ENCODE assay signal across 25 mouse cellular contexts in the genomic region with DNA sequence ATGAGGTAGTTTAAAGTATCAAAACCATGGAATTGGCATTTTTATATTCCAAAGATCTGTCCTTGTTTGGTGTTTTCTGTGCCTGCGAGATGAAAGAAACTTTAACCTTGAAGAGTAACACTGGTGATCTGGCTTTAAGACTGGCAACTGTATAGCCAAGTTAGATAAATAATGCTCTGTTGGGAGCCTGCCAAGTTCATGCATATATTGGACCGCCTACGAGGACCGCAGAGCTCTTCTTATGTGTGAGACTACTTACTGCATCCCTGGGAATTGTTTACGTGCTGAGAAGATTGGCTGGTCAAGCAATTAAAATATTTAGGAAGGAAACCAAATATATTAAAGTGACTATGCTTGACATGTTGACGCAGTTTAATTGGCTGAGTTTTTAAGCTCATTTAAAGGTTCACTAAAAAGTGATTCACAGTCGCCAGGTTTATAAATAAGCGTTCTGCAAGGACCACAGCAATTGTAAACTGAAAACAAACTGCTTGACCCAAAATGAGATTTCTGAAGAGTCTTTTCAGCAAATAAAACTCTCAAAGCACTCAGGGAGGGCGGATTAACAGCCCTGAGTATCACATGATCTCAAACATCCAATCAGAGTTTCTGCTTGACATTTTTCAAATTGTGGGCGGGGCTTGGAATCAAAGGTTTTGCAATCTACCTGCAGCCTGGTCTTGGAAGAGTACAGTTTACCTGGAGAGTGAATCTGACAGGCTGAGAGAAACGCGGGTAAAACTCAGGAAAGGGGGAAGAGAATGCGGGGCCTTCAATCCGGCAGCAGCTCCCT. TPM values are rescaled to one million over a fixed set of nuclear protein-coding genes. Genes with fewer than 3 reads are reported as not detected.
DNase-seq lines count a peak whose midpoint lies in the region; ATAC-seq and TF ChIP-seq lines count a peak whose summit lies in the region.
"Had no signal": no experiment of that assay in that cellular context is flagged by ENCODE, and none has a peak within 500 bp of the region (broad histone marks: within the 10 kb centered on the region; RNA-seq: fewer than 3 reads in every experiment).

No protein-coding gene starts in this region.

- peaks cover 12% of the 10 kb centered on the region for H3K4me1 ChIP-seq in midbrain, embryonic 11.5 days (ENCODE audit: control insufficient read depth, insufficient read depth, low read length)
- no peaks in the 10 kb centered on the region for H3K4me1 ChIP-seq in midbrain, postnatal 0 days (ENCODE audit: insufficient read depth, low read length)
- no peaks in the 10 kb centered on the region for H3K4me1 ChIP-seq in lung, adult 2 months (ENCODE audit: control insufficient read depth, insufficient read depth, low read length)
- H3K4me1 ChIP-seq: hindbrain, embryonic 12.5 days; limb, embryonic 12.5 days; neural tube, embryonic 12.5 days; stomach, embryonic 15.5 days had no signal

- no peak for TF ChIP-seq CTCF in midbrain, postnatal 0 days (IDR thresholded peaks at IDR 0.05)
- TF ChIP-seq CTCF in lung, adult 2 months (IDR thresholded peaks at IDR 0.05; ENCODE audit: insufficient read depth, low read length): no peak
- TF ChIP-seq CTCF in layer of hippocampus, adult 2 months (conservative IDR thresholded peaks at IDR 0.05): no peak

- H3K27ac ChIP-seq in midbrain, embryonic 11.5 days (ENCODE audit: low read depth, low read length): no peak overlapping the region
- no peak overlapping the region for H3K27ac ChIP-seq in midbrain, postnatal 0 days (ENCODE audit: low read depth, low read length)
- H3K27ac ChIP-seq in layer of hippocampus, adult 2 months: no peak overlapping the region
- H3K27ac ChIP-seq: forebrain, embryonic 12.5 days; hindbrain, embryonic 12.5 days; limb, embryonic 12.5 days; liver, embryonic 14.5 days; neural tube, embryonic 12.5 days; stomach, embryonic 15.5 days had no signal

- TF ChIP-seq POLR2A in lung, adult 2 months (IDR thresholded peaks at IDR 0.05; ENCODE audit: borderline replicate concordance, extremely low read depth, low read depth, low read length): no peak

- H3K9ac ChIP-seq in midbrain, embryonic 11.5 days (ENCODE audit: low read length): no peak overlapping the region
- H3K9ac ChIP-seq in midbrain, postnatal 0 days (replicated peaks; ENCODE audit: low read length, poor library complexity, severe bottlenecking): no peak overlapping the region
- H3K9ac ChIP-seq: forebrain, embryonic 12.5 days; hindbrain, embryonic 12.5 days; limb, embryonic 12.5 days; liver, embryonic 14.5 days; neural tube, embryonic 12.5 days; stomach, embryonic 15.5 days had no signal

- peak; percentile 67 for DNase-seq in midbrain, embryonic 11.5 days (ENCODE audit: low spot score, missing footprints)
- DNase-seq in midbrain, postnatal 0 days (ENCODE audit: low spot score): no peak
- DNase-seq in kidney, postnatal 14 days: peak; percentile 43
- DNase-seq in lung, adult 2 months: peak; percentile 66
- DNase-seq in lung, postnatal 4 days: peak; percentile 51 to 82
- DNase-seq in layer of hippocampus, adult 2 months (ENCODE audit: low spot score in 2 of 2): no peak
- DNase-seq in spleen, postnatal 14 days (ENCODE audit: low spot score in 2 of 2): no peak
- DNase-seq: adrenal gland, adult 2 months; cerebellum, adult 11-12 months; cerebellum, postnatal 36 days; gastrocnemius, postnatal 25 days; heart, postnatal 10 days; layer of hippocampus, adult 9-11 months; spleen, adult 18-20 months; thymus, postnatal 36 days had no signal

- H3K4me3 ChIP-seq in midbrain, embryonic 11.5 days (ENCODE audit: low read depth, low read length): no peak overlapping the region
- no peak overlapping the region for H3K4me3 ChIP-seq in midbrain, postnatal 0 days (ENCODE audit: low read depth, low read length)
- no peak overlapping the region for H3K4me3 ChIP-seq in lung, adult 2 months (replicated peaks; ENCODE audit: extremely low read depth, low read depth, low read length)
- no peak overlapping the region for H3K4me3 ChIP-seq in layer of hippocampus, adult 2 months
- H3K4me3 ChIP-seq: forebrain, embryonic 12.5 days; hindbrain, embryonic 12.5 days; limb, embryonic 12.5 days; neural tube, embryonic 12.5 days; stomach, embryonic 15.5 days had no signal

- no peak for ATAC-seq in midbrain, embryonic 11.5 days (ENCODE audit: low FRiP score)
- ATAC-seq in midbrain, postnatal 0 days (ENCODE audit: low FRiP score): no peak
- ATAC-seq: CD4-positive, CD25-positive, alpha-beta regulatory T cell, adult 4 months; inflammation-experienced regulatory T-cells, adult 6 months had no signal

- no peaks in the 10 kb centered on the region for H3K36me3 ChIP-seq in midbrain, embryonic 11.5 days (ENCODE audit: control insufficient read depth, insufficient read depth, low read length)
- H3K36me3 ChIP-seq in midbrain, postnatal 0 days (ENCODE audit: insufficient read depth, low read length): no peaks in the 10 kb centered on the region
- H3K36me3 ChIP-seq: forebrain, embryonic 12.5 days; G1E; hindbrain, embryonic 12.5 days; limb, embryonic 12.5 days; neural tube, embryonic 12.5 days; stomach, embryonic 15.5 days had no signal

- H3K4me2 ChIP-seq in midbrain, embryonic 11.5 days: no peak overlapping the region
- H3K4me2 ChIP-seq in midbrain, postnatal 0 days (ENCODE audit: low read depth, low read length, poor library complexity, severe bottlenecking): no peak overlapping the region
- H3K4me2 ChIP-seq: forebrain, embryonic 12.5 days; hindbrain, embryonic 12.5 days; limb, embryonic 12.5 days; neural tube, embryonic 12.5 days; stomach, embryonic 15.5 days had no signal

- 84% methylated on average over 14 of the region's 14 CpGs for WGBS in midbrain, embryonic 11.5 days
- WGBS in midbrain, postnatal 0 days: 72% methylated on average over 14 of the region's 14 CpGs
- WGBS in lung, adult 2 months: 49% methylated on average over 14 of the region's 14 CpGs

- H3K27me3 ChIP-seq in midbrain, embryonic 11.5 days (ENCODE audit: control insufficient read depth, insufficient read depth, low read length): no peaks in the 10 kb centered on the region
- no peaks in the 10 kb centered on the region for H3K27me3 ChIP-seq in midbrain, postnatal 0 days (ENCODE audit: insufficient read depth, low read length)
- H3K27me3 ChIP-seq: forebrain, embryonic 12.5 days; hindbrain, embryonic 12.5 days; limb, embryonic 12.5 days; neural tube, embryonic 12.5 days; stomach, embryonic 15.5 days had no signal

- H3K9me3 ChIP-seq in midbrain, embryonic 11.5 days (ENCODE audit: control insufficient read depth, low read length): no peaks in the 10 kb centered on the region
- H3K9me3 ChIP-seq in midbrain, postnatal 0 days (ENCODE audit: low read length): no peaks in the 10 kb centered on the region
- H3K9me3 ChIP-seq: forebrain, embryonic 12.5 days; G1E; hindbrain, embryonic 12.5 days; limb, embryonic 12.5 days; neural tube, embryonic 12.5 days; stomach, embryonic 15.5 days had no signal

RNA-seq across cellular contexts. Expression of gene Fam189a2, which starts 8.4 kb away (rescaled TPM):
- 2.6 and 2.8 TPM in 2 replicates for polyA plus RNA-seq in midbrain, embryonic 11.5 days (2014; fragmentation: Nextera tagmentation; extraction: Ambion mirVana)
- 16.3 and 16.9 TPM in 2 replicates for total RNA-seq in midbrain, postnatal 0 days (2014; rRNA removed)
- 2.5 and 3.2 TPM in 2 replicates for polyA plus RNA-seq in midbrain, postnatal 0 days (2015; fragmentation: Nextera tagmentation; extraction: Ambion mirVana)
- 106 and 145 TPM in 2 replicates for polyA plus RNA-seq in lung, adult 2 months (2012; rRNA removed)
- total RNA-seq in layer of hippocampus, adult 2 months (2021): 1 to 10 TPM; 7.9 to 8.6 TPM
- total RNA-seq: megakaryocyte-erythroid progenitor cell, adult 5-6 weeks had no signal
- polyA plus RNA-seq: CD4-positive, CD25-positive, alpha-beta regulatory T cell, adult 4 months; G1E; inflammation-experienced regulatory T-cells, adult 6 months had no signal

Comparison
In these comparisons a context has a peak if more than half of its experiments do, and no peak if none do; other contexts are left out.
1. DNase-seq: peak in midbrain, embryonic 11.5 days (single experiment), kidney, postnatal 14 days (single experiment), lung, adult 2 months (single experiment) and lung, postnatal 4 days (2 of 2); none in midbrain, postnatal 0 days (single experiment), layer of hippocampus, adult 2 months (0 of 2) and spleen, postnatal 14 days (0 of 2).
2. RNA of gene Fam189a2, which starts 8.4 kb away (polyA plus RNA-seq): 106 to 145 TPM in lung, adult 2 months; 2.6 to 2.8 TPM in midbrain, embryonic 11.5 days and 2.5 to 3.2 TPM in midbrain, postnatal 0 days; every median in the first group is over 10 times any median in the second.